ENCODE assay signal across 23 mouse cellular contexts in the genomic region with DNA sequence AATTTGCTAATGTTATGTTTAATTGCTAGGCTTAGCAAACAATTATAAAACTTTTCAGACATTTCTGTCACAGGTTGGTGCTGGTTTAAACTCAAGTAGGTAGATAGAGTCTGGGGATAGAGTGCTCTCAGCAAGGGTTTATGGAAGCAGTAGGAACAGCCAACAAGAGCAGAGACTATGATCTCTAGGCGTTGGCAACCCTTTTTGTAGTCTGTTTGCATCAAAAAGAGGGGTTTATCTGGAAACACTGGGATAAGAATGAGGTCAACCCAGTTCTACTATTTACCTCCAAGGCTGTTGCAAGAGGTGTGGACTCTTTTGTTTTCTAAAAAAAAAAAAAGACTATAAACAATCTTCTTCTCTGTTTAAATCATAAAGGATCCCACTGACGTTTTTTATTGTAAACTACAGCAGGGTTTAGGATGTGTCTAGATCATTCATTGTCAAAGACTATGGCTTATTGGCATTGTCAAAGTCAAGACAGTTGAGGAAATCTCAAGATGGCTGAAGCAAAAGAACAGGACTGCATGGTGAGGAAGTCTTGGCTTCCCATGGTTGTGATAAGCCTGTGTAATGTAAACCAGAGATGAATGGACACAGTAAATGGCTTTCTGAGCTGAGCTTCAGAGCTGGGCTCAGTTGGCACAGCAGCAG.
"Had no signal": no experiment of that assay in that cellular context is flagged by ENCODE, and none has a peak within 500 bp of the region (broad histone marks: within the 10 kb centered on the region; RNA-seq: fewer than 3 reads in every experiment).

No protein-coding gene starts in this region.

- H3K9me3 ChIP-seq: limb, embryonic 12.5 days; limb, embryonic 15.5 days; lung, embryonic 15.5 days; midbrain, embryonic 12.5 days; midbrain, embryonic 15.5 days; neural tube, embryonic 13.5 days; stomach, embryonic 15.5 days had no signal

- H3K36me3 ChIP-seq: limb, embryonic 12.5 days; limb, embryonic 15.5 days; lung, embryonic 15.5 days; midbrain, embryonic 12.5 days; midbrain, embryonic 15.5 days; neural tube, embryonic 13.5 days; stomach, embryonic 15.5 days had no signal

- H3K9ac ChIP-seq: limb, embryonic 12.5 days; limb, embryonic 15.5 days; liver, embryonic 14.5 days; liver, postnatal 0 days; lung, embryonic 15.5 days; midbrain, embryonic 12.5 days; midbrain, embryonic 15.5 days; neural tube, embryonic 13.5 days; stomach, embryonic 15.5 days had no signal

- H3K4me1 ChIP-seq: limb, embryonic 12.5 days; limb, embryonic 15.5 days; midbrain, embryonic 12.5 days; midbrain, embryonic 15.5 days; neural tube, embryonic 13.5 days; stomach, embryonic 15.5 days had no signal

- ATAC-seq: liver, postnatal 0 days; midbrain, embryonic 15.5 days had no signal

- H3K4me2 ChIP-seq: limb, embryonic 12.5 days; limb, embryonic 15.5 days; liver, embryonic 11.5 days; lung, embryonic 15.5 days; midbrain, embryonic 12.5 days; midbrain, embryonic 15.5 days; neural tube, embryonic 13.5 days; stomach, embryonic 15.5 days had no signal

- DNase-seq: kidney, adult 18-20 months; kidney, adult 9 months; kidney, postnatal 25 days; layer of hippocampus, postnatal 36 days; left cerebral cortex, postnatal 4 days; liver, postnatal 0 days; lung, postnatal 14 days; lung, postnatal 4 days; retina, postnatal 1 day; right cerebral cortex, postnatal 25 days; spleen, adult 18-20 months; thymus, postnatal 25 days had no signal

- H3K27ac ChIP-seq: kidney, postnatal 0 days; limb, embryonic 12.5 days; limb, embryonic 15.5 days; liver, embryonic 14.5 days; lung, embryonic 15.5 days; midbrain, embryonic 12.5 days; midbrain, embryonic 15.5 days; neural tube, embryonic 13.5 days; stomach, embryonic 15.5 days had no signal

- H3K27me3 ChIP-seq: limb, embryonic 12.5 days; limb, embryonic 15.5 days; lung, embryonic 15.5 days; midbrain, embryonic 12.5 days; midbrain, embryonic 15.5 days; neural tube, embryonic 13.5 days; stomach, embryonic 15.5 days had no signal

- H3K4me3 ChIP-seq: limb, embryonic 12.5 days; limb, embryonic 15.5 days; lung, embryonic 15.5 days; midbrain, embryonic 12.5 days; midbrain, embryonic 15.5 days; myocyte; neural tube, embryonic 13.5 days; stomach, embryonic 15.5 days had no signal
